Mouse (Mus musculus) hindbrain, embryonic 15.5 days (tissue): Measurements from ENCODE around the gene Gm2004. TPM values are rescaled to one million over a fixed set of nuclear protein-coding genes. Genes with fewer than 3 reads are reported as not detected.
"Not testable (repeated sequence)": the region's sequence is repeated elsewhere in the genome, so short reads cannot be mapped to it uniquely, and the experiment has no call there.

Source experiments
- ATAC-seq: fragments of 200-750 bp; cut with Nextera tagmentation; 2 replicates; pipeline ENCODE4 v1.8.0; 2017; ENCODE audit warnings: low read depth, moderate number of reproducible peaks, moderate TSS enrichment; ENCODE audit not compliant: low FRiP score
- H3K27ac ChIP-seq: fragments of 300-500 bp; sonication (generic); replicated peaks from 2 replicates; pipeline ENCODE4 v1.5.1; 2015; ENCODE audit warnings: mild to moderate bottlenecking, inconsistent platforms
- H3K27me3 ChIP-seq: fragments of 300-500 bp; sonication (generic); 2 replicates; pipeline ENCODE4 v1.6.1; 2015; ENCODE audit warnings: control low read depth, inconsistent platforms
- H3K36me3 ChIP-seq: fragments of 300-500 bp; sonication (generic); 2 replicates; pipeline ENCODE4 v1.6.1; 2015; ENCODE audit warnings: control low read depth, inconsistent platforms
- H3K4me1 ChIP-seq: fragments of 300-500 bp; sonication (generic); replicated peaks from 2 replicates; pipeline ENCODE4 v1.6.1; 2015; ENCODE audit warnings: control low read depth, inconsistent platforms
- H3K4me2 ChIP-seq: fragments of 300-500 bp; sonication (generic); 2 replicates; pipeline ENCODE4 v1.6.1; 2015; ENCODE audit warnings: moderate library complexity, mild to moderate bottlenecking, inconsistent platforms
- H3K4me3 ChIP-seq: fragments of 300-500 bp; sonication (generic); 2 replicates; pipeline ENCODE4 v1.5.1; 2015; ENCODE audit warnings: mild to moderate bottlenecking, inconsistent platforms
- H3K9ac ChIP-seq: fragments of 300-500 bp; sonication (generic); 2 replicates; pipeline ENCODE4 v1.6.1; 2015; ENCODE audit warnings: inconsistent platforms
- H3K9me3 ChIP-seq: fragments of 300-500 bp; sonication (generic); 2 replicates; pipeline ENCODE4 v1.6.1; 2016; ENCODE audit warnings: control low read depth, inconsistent platforms
- WGBS: fragments of 180-500 bp; shearing (Covaris S2); methylation state at CpG from one replicate; pipeline ENCODE4 v1.1.7; 2015; 5-methylcytosine and 5-hydroxymethylcytosine counted together
- polyA plus RNA-seq: library from polyadenylated mRNA; unstranded; fragments of >200 nt; fragmentation: Nextera tagmentation; extraction: Ambion mirVana; gene quantifications from 2 replicates; pipeline ENCODE4 v1.2.1, GENCODE M21; 2015

Gm2004 gene
- polyA plus RNA-seq: 0.54 and 0.63 TPM in 2 replicates

- H3K4me2 ChIP-seq, H3K4me3 ChIP-seq, H3K9me3 ChIP-seq, H3K9ac ChIP-seq, H3K4me1 ChIP-seq, H3K36me3 ChIP-seq, ATAC-seq, H3K27ac ChIP-seq, H3K27me3 ChIP-seq: not testable (repeated sequence)
- no CpG with 5 or more reads among the region's 2 CpGs for WGBS
Observed at GRCm38 (mm10) chr2:176149725-176150124, at the start of gene Gm2004. TSS of gene Gm2004 (minus strand) at chr2:176149825.

Other genes starting within 250 kb of the Gm2004 start
- 1.8 and 2.2 TPM in 2 replicates for gene Zfp966, start 218.7 kb downstream of the Gm2004 start, polyA plus RNA-seq
- gene Gm2026, start 184.5 kb downstream of the Gm2004 start, polyA plus RNA-seq: 19.5 and 20.3 TPM in 2 replicates
- gene 2210418O10Rik, start 76.7 kb upstream of the Gm2004 start, polyA plus RNA-seq: 6.4 and 8.7 TPM in 2 replicates
- not detected in 2 replicates for gene Gm11009, start 169.7 kb upstream of the Gm2004 start, polyA plus RNA-seq